Mouse (Mus musculus): ENCODE measurements around the gene Ift172. TPM values are rescaled to one million over a fixed set of nuclear protein-coding genes. Genes with fewer than 3 reads are reported as not detected.

Gene Ift172
- polyA plus RNA-seq, 1 experiment = not detected

- H3K4me3 ChIP-seq (ENCODE audit: insufficient read depth, low read depth, low read length) = no peak overlapping the region
- H3K4me1 ChIP-seq (ENCODE audit: control insufficient read depth, insufficient read depth, low read length) = peaks cover 17% of the 10 kb centered on the region
- no peak overlapping the region for H3K27ac ChIP-seq (ENCODE audit: insufficient read depth, low read depth, low read length)
- 94% methylated on average over 6 of the region's 6 CpGs for WGBS
- no peak for TF ChIP-seq CTCF (IDR thresholded peaks at IDR 0.05; ENCODE audit: insufficient read depth, low read depth, low read length)
- no peak for TF ChIP-seq POLR2A (IDR thresholded peaks at IDR 0.05; ENCODE audit: insufficient read depth, low read depth, low read length)
Measured at GRCm38 (mm10) chr5:31204421-31204820, 86.5 kb downstream of the Ift172 start.

GRCm38 (mm10) chr5:31203866-31204265 is 87.0 kb downstream of the Ift172 start:
- WGBS = 98% methylated on average over 2 of the region's 2 CpGs
- Histone ChIP-seq H3K4me1 (ENCODE audit: control insufficient read depth, insufficient read depth, low read length) (peaks cover 17% of the 10 kb centered on the region), H3K4me3 (ENCODE audit: insufficient read depth, low read depth, low read length) (no peak overlapping the region), H3K27ac (ENCODE audit: insufficient read depth, low read depth, low read length) (no peak overlapping the region)
- TF ChIP-seq POLR2A (IDR thresholded peaks at IDR 0.05; ENCODE audit: insufficient read depth, low read depth, low read length) (no peak), CTCF (IDR thresholded peaks at IDR 0.05; ENCODE audit: insufficient read depth, low read depth, low read length) (no peak)

Other genes starting within 250 kb of the Ift172 start
- gene Atraid, start 242.8 kb downstream of the Ift172 start, polyA plus RNA-seq (2012; ENCODE audit: insufficient read depth, insufficient read length, low replicate concordance, missing spikeins) = not detected in 2 replicates
- not detected in 2 replicates for gene Slc5a6, start 242.2 kb downstream of the Ift172 start, polyA plus RNA-seq (2012; ENCODE audit: insufficient read depth, insufficient read length, low replicate concordance, missing spikeins)
- not detected in 2 replicates for gene Cad, start 236.3 kb downstream of the Ift172 start, polyA plus RNA-seq (2012; ENCODE audit: insufficient read depth, insufficient read length, low replicate concordance, missing spikeins)
- not detected in 2 replicates for gene Dnajc5g, start 184.8 kb downstream of the Ift172 start, polyA plus RNA-seq (2012; ENCODE audit: insufficient read depth, insufficient read length, low replicate concordance, missing spikeins)
- not detected in 2 replicates for gene Slc30a3, start 182.9 kb downstream of the Ift172 start, polyA plus RNA-seq (2012; ENCODE audit: insufficient read depth, insufficient read length, low replicate concordance, missing spikeins)
- not detected in 2 replicates for gene Trim54, start 174.4 kb downstream of the Ift172 start, polyA plus RNA-seq (2012; ENCODE audit: insufficient read depth, insufficient read length, low replicate concordance, missing spikeins)
- not detected in 2 replicates for gene Ucn, start 152.3 kb downstream of the Ift172 start, polyA plus RNA-seq (2012; ENCODE audit: insufficient read depth, insufficient read length, low replicate concordance, missing spikeins)
- not detected in 2 replicates for gene Mpv17, start 136.9 kb downstream of the Ift172 start, polyA plus RNA-seq (2012; ENCODE audit: insufficient read depth, insufficient read length, low replicate concordance, missing spikeins)
- gene Gm29609, start 111.2 kb downstream of the Ift172 start, polyA plus RNA-seq (2012; ENCODE audit: insufficient read depth, insufficient read length, low replicate concordance, missing spikeins) = not detected in 2 replicates
- gene Gtf3c2, start 111.0 kb downstream of the Ift172 start, polyA plus RNA-seq (2012; ENCODE audit: insufficient read depth, insufficient read length, low replicate concordance, missing spikeins) = not detected in 2 replicates
- not detected in 2 replicates for gene Snx17, start 97.9 kb downstream of the Ift172 start, polyA plus RNA-seq (2012; ENCODE audit: insufficient read depth, insufficient read length, low replicate concordance, missing spikeins)
- gene Eif2b4, start 97.7 kb downstream of the Ift172 start, polyA plus RNA-seq (2012; ENCODE audit: insufficient read depth, insufficient read length, low replicate concordance, missing spikeins) = not detected in 2 replicates
- gene Zfp513, start 88.8 kb downstream of the Ift172 start, polyA plus RNA-seq (2012; ENCODE audit: insufficient read depth, insufficient read length, low replicate concordance, missing spikeins) = not detected in 2 replicates
- gene Ppm1g, start 70.4 kb downstream of the Ift172 start, polyA plus RNA-seq (2012; ENCODE audit: insufficient read depth, insufficient read length, low replicate concordance, missing spikeins) = not detected in 2 replicates
- gene Nrbp1, start 50.3 kb downstream of the Ift172 start, polyA plus RNA-seq (2012; ENCODE audit: insufficient read depth, insufficient read length, low replicate concordance, missing spikeins) = 272 TPM in 1 of 2 replicates, not detected in the other
- not detected in 2 replicates for gene Gm9970, start 49.9 kb downstream of the Ift172 start, polyA plus RNA-seq (2012; ENCODE audit: insufficient read depth, insufficient read length, low replicate concordance, missing spikeins)
- not detected in 2 replicates for gene Krtcap3, start 39.4 kb downstream of the Ift172 start, polyA plus RNA-seq (2012; ENCODE audit: insufficient read depth, insufficient read length, low replicate concordance, missing spikeins)
- gene Fndc4, start 5.0 kb upstream of the Ift172 start, polyA plus RNA-seq (2012; ENCODE audit: insufficient read depth, insufficient read length, low replicate concordance, missing spikeins) = not detected in 2 replicates
- gene Gckr, start 6.3 kb upstream of the Ift172 start, polyA plus RNA-seq (2012; ENCODE audit: insufficient read depth, insufficient read length, low replicate concordance, missing spikeins) = not detected in 2 replicates
- gene Zfp512, start 161.3 kb upstream of the Ift172 start, polyA plus RNA-seq (2012; ENCODE audit: insufficient read depth, insufficient read length, low replicate concordance, missing spikeins) = not detected in 2 replicates
- gene 4930548H24Rik, start 194.6 kb upstream of the Ift172 start, polyA plus RNA-seq (2012; ENCODE audit: insufficient read depth, insufficient read length, low replicate concordance, missing spikeins) = not detected in 2 replicates
- gene Gpn1, start 203.6 kb upstream of the Ift172 start, polyA plus RNA-seq (2012; ENCODE audit: insufficient read depth, insufficient read length, low replicate concordance, missing spikeins) = not detected in 2 replicates
- not detected in 2 replicates for gene Slc4a1ap, start 235.9 kb upstream of the Ift172 start, polyA plus RNA-seq (2012; ENCODE audit: insufficient read depth, insufficient read length, low replicate concordance, missing spikeins)
- gene Supt7l, start 236.7 kb upstream of the Ift172 start, polyA plus RNA-seq (2012; ENCODE audit: insufficient read depth, insufficient read length, low replicate concordance, missing spikeins) = not detected in 2 replicates

Data from olfactory bulb, adult 2 months (tissue).